Mouse (Mus musculus) left cerebral cortex, adult 18-20 months (tissue): ENCODE results near the gene Arl5a. TPM values are rescaled to one million over a fixed set of nuclear protein-coding genes. Genes with fewer than 3 reads are reported as not detected.

ENCODE experiments used
- DNase-seq, 2 experiments: peaks; one replicate each; pipeline ENCODE4 v3.0.0; 2021 to 2022; ENCODE audit warnings: low spot score in 2 of 2, mixed read lengths in 1 of 2
- total RNA-seq, 2 experiments: library from RNA; stranded (reverse); gene quantifications; 2 replicates each; pipeline ENCODE4 v1.2.3; 2021

The Arl5a gene
- total RNA-seq, 2 experiments from 2014 or later, result 62.6 to 69.2 TPM

- DNase-seq, result no peak
These were observed 57.0 kb downstream of the Arl5a start for GRCm38 (mm10) chr2:52367665-52368064.

GRCm38 (mm10) chr2:52367248-52367647 lies 57.5 kb downstream of the Arl5a start:
- DNase-seq, result peak in 1 of 2 experiments; percentile 6

GRCm38 (mm10) chr2:52361086-52361485 lies 63.6 kb downstream of the Arl5a start:
- no peak for DNase-seq

GRCm38 (mm10) chr2:52359722-52360121 lies 65.0 kb downstream of the Arl5a start:
- no peak for DNase-seq

- no peak for DNase-seq
These were observed 66.5 kb downstream of the Arl5a start for GRCm38 (mm10) chr2:52358156-52358555.

- DNase-seq, result no peak
These were observed 73.7 kb downstream of the Arl5a start for GRCm38 (mm10) chr2:52351029-52351428.

Other genes starting within 250 kb of the Arl5a start
- gene Neb, start 46.4 kb downstream of the Arl5a start, total RNA-seq, result under 1 TPM; 0.79 to 0.98 TPM